Mouse (Mus musculus) MEL (cell line): Measurements from ENCODE around the gene Spp2.

ENCODE experiments used
- CTCF ChIP-seq, 3 experiments: IDR thresholded peaks in 2 of 3; conservative IDR thresholded peaks in 1 of 3; 2 replicates each; pipeline ENCODE4 v1.5.1; 2011 to 2012; ENCODE audit warnings: low read length in 3 of 3, low read depth in 2 of 3, mild to moderate bottlenecking in 2 of 3, improper control_type of control experiment in 1 of 3, inconsistent platforms in 1 of 3, mixed read lengths in 1 of 3, moderate library complexity in 1 of 3; ENCODE audit not compliant: control insufficient read depth in 1 of 3, insufficient read depth in 1 of 3, poor library complexity in 1 of 3, severe bottlenecking in 1 of 3
- MAX ChIP-seq: IDR thresholded peaks from 2 replicates; pipeline ENCODE4 v1.6.1; 2011; ENCODE audit warnings: low read length, improper control_type of control experiment
- MEF2A ChIP-seq: IDR thresholded peaks from 2 replicates; pipeline ENCODE4 v1.6.1; 2014; ENCODE audit warnings: low read depth, mild to moderate bottlenecking, inconsistent platforms, low read length, improper control_type of control experiment; ENCODE audit not compliant: poor library complexity, insufficient replicate concordance, severe bottlenecking; ENCODE audit errors: extremely low read depth
- POLR2A ChIP-seq, 2 experiments: IDR thresholded peaks; 2 replicates each; pipeline ENCODE4 v1.6.1; 2011 to 2012; ENCODE audit warnings: low read length in 2 of 2, mild to moderate bottlenecking in 2 of 2, control low read depth in 1 of 2, improper control_type of control experiment in 1 of 2, low read depth in 1 of 2, moderate library complexity in 1 of 2; ENCODE audit not compliant: control insufficient read depth in 1 of 2, insufficient read depth in 1 of 2, poor library complexity in 1 of 2

DNA sequence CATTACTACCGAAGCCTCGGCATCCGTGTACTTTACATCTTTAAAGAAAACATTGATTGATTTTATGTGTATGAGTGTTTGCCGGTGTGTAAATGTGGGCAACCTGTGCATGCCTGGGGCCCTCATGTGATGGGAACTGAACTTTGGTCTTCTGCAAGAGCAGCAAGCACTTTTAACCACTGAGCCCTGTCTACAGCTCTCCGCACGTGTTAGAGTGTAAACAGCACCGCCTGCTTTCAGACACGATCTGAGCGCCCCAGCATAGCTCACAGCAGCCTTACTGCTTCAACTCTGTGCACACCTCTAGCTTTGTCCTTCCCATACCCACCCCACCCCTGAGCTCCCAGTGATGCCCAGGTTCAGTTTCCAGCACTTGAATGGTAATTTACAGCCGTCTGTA lies 15.3 kb downstream of the Spp2 start:
- TF ChIP-seq MEF2A (no peak), MAX (no peak), CTCF (IDR thresholded peaks at IDR 0.05 in 2 of 3, conservative IDR thresholded peaks at IDR 0.05 in 1 of 3; ENCODE audit: control insufficient read depth in 1 of 3, insufficient read depth in 1 of 3, low read depth in 2 of 3, low read length in 3 of 3, poor library complexity in 1 of 3, severe bottlenecking in 1 of 3) (no peak), POLR2A (IDR thresholded peaks at IDR 0.05; ENCODE audit: control insufficient read depth in 1 of 2, insufficient read depth in 1 of 2, low read depth in 1 of 2, low read length in 2 of 2, poor library complexity in 1 of 2) (no peak)
